Mouse (Mus musculus): ENCODE results near the gene Daxx. TPM values are rescaled to one million over a fixed set of nuclear protein-coding genes. Genes with fewer than 3 reads are reported as not detected.
A peak's percentile ranks its signal among the peaks of the same experiment; 100 is the strongest.

Daxx gene
- polyA plus RNA-seq, 1 experiment from 2014 or later = 61.2 TPM

DNA sequence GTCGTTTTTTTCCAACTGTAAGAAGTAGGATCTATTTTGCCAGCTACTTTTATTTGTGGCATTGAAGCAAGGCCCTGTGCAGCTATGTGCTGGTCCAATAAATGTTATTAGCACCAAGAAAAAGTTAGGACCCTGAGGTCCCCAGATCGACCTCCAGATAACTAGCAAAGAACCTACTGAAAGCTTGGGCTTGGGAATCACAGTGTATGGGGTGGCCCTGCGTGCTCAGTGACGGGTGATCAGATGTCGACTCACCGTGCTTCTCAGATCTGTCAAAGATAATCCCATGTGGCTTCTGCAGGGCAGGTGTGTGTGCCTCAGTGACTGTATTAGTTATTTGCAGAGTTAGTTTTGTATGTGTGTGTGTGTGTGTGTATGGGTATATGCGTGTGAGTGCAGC is 12.1 kb downstream of the Daxx start:
- no peak overlapping the region for H3K27ac ChIP-seq (ENCODE audit: low read depth, low read length)
- DNase-seq (ENCODE audit: low spot score) (no peak), ATAC-seq (ENCODE audit: insufficient read depth, low FRiP score, low TSS enrichment) (no peak)

DNA sequence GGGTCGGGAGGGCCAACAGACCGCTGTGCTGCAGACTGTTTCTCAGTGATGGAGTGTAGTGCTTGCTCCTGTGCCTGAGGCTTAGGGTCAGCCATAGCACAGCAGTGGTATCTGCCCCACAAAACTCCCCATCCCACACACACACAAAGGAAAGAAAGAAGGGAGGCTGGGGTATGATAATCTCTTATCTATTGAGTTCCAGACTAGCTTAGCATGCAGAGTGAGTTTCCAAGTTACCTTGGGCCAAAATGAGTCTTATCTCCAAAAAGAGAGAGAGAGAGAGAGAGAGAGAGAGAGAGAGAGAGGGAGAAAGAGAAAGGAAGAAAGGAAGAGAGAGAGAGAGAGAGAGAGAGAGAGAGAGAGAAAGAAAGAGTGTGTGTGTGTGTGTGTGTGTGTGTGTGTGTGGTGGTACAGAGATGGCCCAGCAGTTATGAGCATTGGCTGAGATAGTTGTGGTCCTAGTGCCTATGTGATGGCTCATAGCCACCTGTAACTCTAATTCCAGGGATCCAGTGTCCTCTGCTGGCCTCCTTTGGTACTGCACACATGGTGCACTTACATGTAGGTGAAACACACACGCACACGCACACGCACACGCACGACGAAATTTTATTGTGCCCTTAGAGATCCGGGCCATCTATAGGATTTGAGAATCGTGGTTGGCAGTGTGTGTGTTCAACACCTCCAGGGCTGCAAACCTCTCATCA is 15.5 kb downstream of the Daxx start:
- Histone ChIP-seq H3K27me3 (ENCODE audit: control insufficient read depth, insufficient read depth, low read length) (no peaks in the 10 kb centered on the region), H3K4me3 (ENCODE audit: low read depth, low read length) (no peak overlapping the region), H3K27ac (ENCODE audit: low read depth, low read length) (no peak overlapping the region), H3K4me1 (ENCODE audit: control insufficient read depth, insufficient read depth, low read length) (peaks cover 6% of the 10 kb centered on the region; the same call in 1 of the 2 replicates), H3K9me3 (ENCODE audit: control insufficient read depth, low read length) (no peaks in the 10 kb centered on the region), H3K36me3 (ENCODE audit: control insufficient read depth, insufficient read depth, low read length) (no peaks in the 10 kb centered on the region), H3K4me2 (ENCODE audit: low read depth) (no peak overlapping the region), H3K9ac (ENCODE audit: low read length) (no peak overlapping the region)
- no peak for DNase-seq (ENCODE audit: low spot score)
- 86% methylated on average over 10 of the region's 10 CpGs for WGBS
- no peak for ATAC-seq (ENCODE audit: insufficient read depth, low FRiP score, low TSS enrichment)

More for the DNA sequence above, 12.1 kb downstream of the Daxx start:
- Histone ChIP-seq H3K9me3 (ENCODE audit: control insufficient read depth, low read length) (no peaks in the 10 kb centered on the region), H3K36me3 (ENCODE audit: control insufficient read depth, insufficient read depth, low read length) (no peaks in the 10 kb centered on the region; the same call in 1 of the 2 replicates), H3K4me2 (ENCODE audit: low read depth) (no peak overlapping the region), H3K27me3 (ENCODE audit: control insufficient read depth, insufficient read depth, low read length) (no peaks in the 10 kb centered on the region), H3K4me3 (ENCODE audit: low read depth, low read length) (no peak overlapping the region), H3K4me1 (ENCODE audit: control insufficient read depth, insufficient read depth, low read length) (peaks cover 20% of the 10 kb centered on the region), H3K9ac (ENCODE audit: low read length) (no peak overlapping the region)
- WGBS = 87% methylated on average over 7 of the region's 7 CpGs

DNA sequence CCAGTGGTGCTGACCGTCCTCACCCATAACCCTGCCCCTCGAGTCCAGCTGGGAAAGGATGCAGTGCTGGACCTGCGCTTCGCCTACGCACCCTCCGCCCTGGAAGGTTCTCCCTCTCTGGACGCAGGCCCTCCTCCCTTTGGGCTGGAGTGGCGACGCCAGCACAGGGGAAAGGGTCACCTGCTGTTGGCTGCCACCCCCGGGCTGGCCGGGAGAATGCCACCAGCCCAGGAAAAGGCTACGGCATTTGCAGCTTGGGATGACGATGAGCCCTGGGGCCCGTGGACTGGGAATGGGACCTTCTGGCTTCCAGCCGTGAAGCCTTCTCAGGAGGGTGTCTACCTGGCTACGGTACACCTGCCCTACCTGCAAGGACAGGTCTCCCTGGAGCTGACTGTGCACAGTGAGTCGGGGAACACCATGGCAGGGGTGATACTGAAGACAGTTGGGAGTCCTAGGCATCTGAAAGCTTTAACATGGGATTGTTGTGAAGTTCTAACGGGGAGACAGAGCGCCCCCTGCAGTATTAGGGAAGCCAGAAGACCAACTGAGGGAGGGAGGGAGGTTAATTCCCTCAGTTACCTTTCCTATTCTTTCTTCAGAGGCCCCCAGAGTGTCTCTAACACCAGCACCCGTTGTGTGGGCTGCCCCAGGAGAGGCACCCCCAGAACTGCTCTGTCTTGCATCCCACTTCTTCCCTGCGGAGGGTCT is 16.3 kb downstream of the Daxx start:
- Histone ChIP-seq H3K4me1 (ENCODE audit: control insufficient read depth, insufficient read depth, low read length) (0 out of 2 replicates have a peak, but pooled peaks cover under 1% of the 10 kb centered on the region), H3K4me2 (ENCODE audit: low read depth) (no peak overlapping the region), H3K27ac (ENCODE audit: low read depth, low read length) (no peak overlapping the region), H3K9ac (ENCODE audit: low read length) (no peak overlapping the region), H3K9me3 (ENCODE audit: control insufficient read depth, low read length) (no peaks in the 10 kb centered on the region), H3K27me3 (ENCODE audit: control insufficient read depth, insufficient read depth, low read length) (no peaks in the 10 kb centered on the region), H3K36me3 (ENCODE audit: control insufficient read depth, insufficient read depth, low read length) (no peaks in the 10 kb centered on the region), H3K4me3 (ENCODE audit: low read depth, low read length) (no peak overlapping the region)
- 83% methylated on average over 20 of the region's 21 CpGs for WGBS
- DNase-seq (ENCODE audit: low spot score) (no peak), ATAC-seq (ENCODE audit: insufficient read depth, low FRiP score, low TSS enrichment) (no peak)

DNA sequence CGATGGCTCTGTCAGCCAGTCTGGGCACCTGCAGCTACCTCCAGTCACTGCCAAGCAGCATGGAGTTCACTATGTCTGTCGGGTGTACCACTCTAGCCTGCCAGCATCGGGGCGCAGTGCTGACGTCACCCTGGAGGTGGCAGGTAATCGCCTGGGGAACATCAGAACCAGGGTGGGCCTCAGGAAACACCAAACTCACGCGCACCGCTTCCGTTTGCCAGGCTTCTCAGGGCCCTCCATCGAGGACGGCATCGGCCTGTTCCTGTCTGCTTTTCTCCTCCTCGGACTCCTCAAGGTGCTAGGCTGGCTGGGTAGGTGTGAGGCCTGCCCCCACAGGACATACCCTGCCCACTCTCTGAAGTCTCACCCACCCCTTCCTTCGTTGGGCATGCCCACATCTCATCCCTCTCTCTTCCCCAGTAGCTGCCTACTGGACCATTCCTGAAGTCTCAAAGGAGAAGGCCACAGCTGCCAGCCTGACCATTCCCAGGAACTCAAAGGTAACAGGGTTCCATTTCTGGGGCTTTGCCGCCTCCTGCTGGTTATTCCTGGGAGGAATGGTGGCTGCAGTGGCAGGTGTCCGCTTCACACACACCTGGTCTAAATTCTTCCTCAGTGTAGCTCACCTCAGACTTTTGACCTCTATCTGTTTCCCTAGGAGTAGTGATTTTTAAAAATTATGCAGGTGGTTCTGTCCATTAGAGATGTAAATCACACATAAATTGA is 17.2 kb downstream of the Daxx start:
- WGBS = 73% methylated on average over 17 of the region's 17 CpGs
- Histone ChIP-seq H3K9me3 (ENCODE audit: control insufficient read depth, low read length) (no peaks in the 10 kb centered on the region), H3K27me3 (ENCODE audit: control insufficient read depth, insufficient read depth, low read length) (no peaks in the 10 kb centered on the region), H3K4me1 (ENCODE audit: control insufficient read depth, insufficient read depth, low read length) (peaks cover 9% of the 10 kb centered on the region; the same call in 1 of the 2 replicates), H3K27ac (ENCODE audit: low read depth, low read length) (no peak overlapping the region), H3K9ac (ENCODE audit: low read length) (no peak overlapping the region), H3K36me3 (ENCODE audit: control insufficient read depth, insufficient read depth, low read length) (no peaks in the 10 kb centered on the region), H3K4me2 (ENCODE audit: low read depth) (no peak overlapping the region), H3K4me3 (ENCODE audit: low read depth, low read length) (no peak overlapping the region)
- ATAC-seq (ENCODE audit: insufficient read depth, low FRiP score, low TSS enrichment) (no peak), DNase-seq (ENCODE audit: low spot score) (no peak)

DNA sequence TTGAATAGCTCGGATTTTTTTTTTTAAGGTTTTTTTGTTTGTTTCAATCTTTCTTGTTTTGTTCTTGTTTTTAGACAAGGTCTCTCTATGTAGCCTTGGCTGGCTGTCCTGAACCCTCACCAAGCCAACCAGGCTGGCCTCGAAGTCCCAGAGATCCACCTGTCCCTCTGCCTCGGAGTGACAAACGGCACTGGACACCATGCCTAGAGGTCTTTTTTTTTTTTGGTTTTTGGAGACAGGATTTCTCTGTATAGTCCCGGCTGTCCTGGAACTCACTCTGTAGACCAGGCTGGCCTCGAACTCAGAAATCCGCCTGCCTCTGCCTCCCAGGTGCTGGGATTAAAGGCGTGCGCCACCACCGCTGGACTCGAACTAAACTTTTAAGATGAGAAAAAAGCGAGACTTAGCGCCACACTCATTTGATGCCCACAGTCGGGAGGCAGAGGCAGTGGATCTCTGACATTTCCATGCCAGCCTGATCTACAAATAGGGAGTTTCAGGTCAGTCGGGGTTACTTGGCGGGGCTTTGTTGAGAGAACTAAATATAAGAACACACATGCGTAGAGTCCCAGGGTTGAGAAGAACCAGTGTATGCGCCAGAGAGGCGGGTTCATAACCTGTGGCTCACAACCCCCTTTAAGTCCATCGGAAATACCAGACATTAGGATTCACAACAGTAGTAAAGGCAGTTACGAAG is 19.2 kb downstream of the Daxx start:
- Histone ChIP-seq H3K36me3 (ENCODE audit: control insufficient read depth, insufficient read depth, low read length) (peaks cover 4% of the 10 kb centered on the region; the same call in 1 of the 2 replicates), H3K27me3 (ENCODE audit: control insufficient read depth, insufficient read depth, low read length) (no peaks in the 10 kb centered on the region), H3K4me3 (ENCODE audit: low read depth, low read length) (peak overlapping the region; percentile 91), H3K27ac (ENCODE audit: low read depth, low read length) (no peak overlapping the region), H3K4me1 (ENCODE audit: control insufficient read depth, insufficient read depth, low read length) (peaks cover 9% of the 10 kb centered on the region; the same call in 1 of the 2 replicates), H3K9ac (ENCODE audit: low read length) (peak overlapping the region; percentile 67), H3K9me3 (ENCODE audit: control insufficient read depth, low read length) (no peaks in the 10 kb centered on the region), H3K4me2 (ENCODE audit: low read depth) (peak overlapping the region; percentile 99)
- ATAC-seq (ENCODE audit: insufficient read depth, low FRiP score, low TSS enrichment) = no peak
- 63% methylated on average over 21 of the region's 21 CpGs for WGBS
- no peak for DNase-seq (ENCODE audit: low spot score)

DNA sequence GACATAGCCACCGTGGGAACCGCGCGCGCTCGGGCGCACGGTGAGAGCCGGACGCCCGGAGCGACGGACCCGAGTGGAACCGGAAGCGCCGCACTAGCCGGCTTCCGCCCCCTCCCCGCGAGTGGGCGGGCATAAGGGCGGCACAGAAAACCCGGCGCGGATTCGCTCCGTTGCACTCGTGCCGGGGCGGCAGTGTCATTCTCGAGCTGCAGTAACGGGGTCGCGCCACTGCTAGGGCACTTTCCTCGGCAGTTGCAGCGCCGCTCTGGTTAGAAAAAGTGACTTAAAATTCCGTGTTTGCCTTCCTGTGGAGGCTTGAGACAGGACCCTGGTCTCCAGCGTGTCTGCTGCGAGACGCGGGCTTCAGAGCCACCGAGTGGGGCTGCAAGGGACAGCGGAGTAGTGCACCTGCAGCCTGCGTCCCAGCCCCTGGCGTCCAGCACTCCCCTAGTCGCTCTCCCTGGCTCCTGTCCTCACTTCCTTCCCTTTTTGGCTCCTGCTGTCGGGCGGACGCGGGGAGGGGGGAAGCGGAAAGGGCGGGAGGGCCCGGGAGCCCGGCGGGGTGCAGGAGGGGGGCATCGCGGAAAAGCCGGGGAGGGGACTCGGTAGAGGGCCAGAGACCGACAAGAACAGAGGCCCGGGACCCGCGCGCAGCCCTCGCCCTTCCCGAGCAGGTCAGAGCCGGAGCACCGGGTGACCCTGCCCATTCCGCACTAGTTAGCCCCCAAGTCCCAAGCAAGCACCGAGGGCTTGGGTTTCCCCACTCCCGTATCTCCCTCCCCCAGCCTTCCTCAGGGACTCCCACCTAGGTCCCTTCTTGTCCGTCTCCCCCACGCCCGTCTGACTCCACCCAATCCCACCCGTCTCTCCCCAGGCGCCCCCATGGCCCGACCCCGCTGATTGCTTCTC is 20.4 kb downstream of the Daxx start, which contains the start of gene Rgl2:
Gene Rgl2, plus strand, starts transcription at position 173 of the 909 bp plus-strand sequence.
- H3K36me3 ChIP-seq (ENCODE audit: control insufficient read depth, insufficient read depth, low read length) = peaks cover 5% of the 10 kb centered on the region; the same call in 1 of the 2 replicates
- peak within 1 kb of the TSS; percentile 95 for H3K27ac ChIP-seq (ENCODE audit: low read depth, low read length)

DNA sequence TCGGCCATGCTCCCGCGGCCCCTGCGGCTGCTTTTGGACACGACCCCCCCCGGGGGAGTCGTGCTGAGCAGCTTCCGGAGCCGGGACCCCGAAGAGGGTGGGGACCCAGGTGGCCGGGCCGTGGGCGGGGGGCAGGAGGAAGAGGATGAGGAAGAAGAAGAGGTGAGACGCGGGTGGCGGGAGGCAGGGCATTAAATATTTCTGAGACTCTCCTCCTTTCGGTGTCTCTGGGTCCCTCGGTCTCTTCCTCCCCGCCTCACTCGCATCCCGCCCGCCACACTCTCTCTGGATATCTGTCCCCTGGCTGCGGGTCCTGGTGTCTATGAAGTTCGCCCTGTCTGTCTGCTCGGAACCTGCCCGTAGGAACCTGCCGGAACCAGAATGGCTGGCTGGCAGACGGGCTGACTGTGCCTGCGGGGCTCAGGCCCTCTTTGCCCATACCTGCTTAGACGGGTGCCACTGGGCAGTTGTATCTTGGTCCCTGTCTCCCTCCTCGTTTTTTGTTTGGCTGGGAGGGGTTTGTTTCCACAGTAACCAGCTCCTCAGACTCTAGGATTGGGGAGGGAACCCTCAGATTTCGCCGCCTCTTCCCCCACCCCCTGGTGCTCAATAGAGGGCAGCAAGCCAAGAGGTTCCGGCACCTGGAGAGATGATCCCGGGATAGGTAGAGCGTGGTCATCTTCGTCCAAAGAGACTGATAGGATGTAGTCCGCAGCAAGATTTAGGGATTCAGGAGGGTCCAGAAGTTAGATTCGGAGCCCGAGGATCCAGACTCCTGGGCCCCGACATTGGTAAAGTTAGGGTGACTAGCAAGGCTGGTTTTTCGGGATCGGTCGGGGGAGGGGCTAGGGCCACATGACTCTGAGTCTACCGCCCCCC is 21.3 kb downstream of the Daxx start:
- DNase-seq (ENCODE audit: low spot score) = peak; percentile 33

More for the DNA sequence above, 20.4 kb downstream of the Daxx start, which contains the start of gene Rgl2:
- Histone ChIP-seq H3K4me3 (ENCODE audit: low read depth, low read length) (peak within 1 kb of the TSS; percentile 91), H3K9ac (ENCODE audit: low read length) (peak within 1 kb of the TSS; percentile 88), H3K9me3 (ENCODE audit: control insufficient read depth, low read length) (no peaks in the 10 kb centered on the region), H3K4me1 (ENCODE audit: control insufficient read depth, insufficient read depth, low read length) (peaks cover 9% of the 10 kb centered on the region; the same call in 1 of the 2 replicates), H3K4me2 (ENCODE audit: low read depth) (peak within 1 kb of the TSS; percentile 99), H3K27me3 (ENCODE audit: control insufficient read depth, insufficient read depth, low read length) (no peaks in the 10 kb centered on the region)
- under 1% methylated on average over 71 of the region's 80 CpGs for WGBS
- peak; percentile 83 for ATAC-seq (ENCODE audit: insufficient read depth, low FRiP score, low TSS enrichment)
- DNase-seq (ENCODE audit: low spot score) = peak; percentile 97

More for the DNA sequence above, 21.3 kb downstream of the Daxx start:
- no peaks in the 10 kb centered on the region for H3K27me3 ChIP-seq (ENCODE audit: control insufficient read depth, insufficient read depth, low read length)
- no peaks in the 10 kb centered on the region for H3K9me3 ChIP-seq (ENCODE audit: control insufficient read depth, low read length)
- H3K4me2 ChIP-seq (ENCODE audit: low read depth) = peak overlapping the region; percentile 99
- peaks cover 9% of the 10 kb centered on the region; the same call in 1 of the 2 replicates for H3K4me1 ChIP-seq (ENCODE audit: control insufficient read depth, insufficient read depth, low read length)
- H3K9ac ChIP-seq (ENCODE audit: low read length) = peak overlapping the region; percentile 88
- ATAC-seq (ENCODE audit: insufficient read depth, low FRiP score, low TSS enrichment) = 0 out of 2 replicates have a peak, but pooled peaks have one; percentile 3
- H3K36me3 ChIP-seq (ENCODE audit: control insufficient read depth, insufficient read depth, low read length) = peaks cover 6% of the 10 kb centered on the region
- under 1% methylated on average over 44 of the region's 45 CpGs for WGBS
- H3K27ac ChIP-seq (ENCODE audit: low read depth, low read length) = peak overlapping the region; percentile 95
- H3K4me3 ChIP-seq (ENCODE audit: low read depth, low read length) = peak overlapping the region; percentile 91
